Mouse (Mus musculus): Measurements from ENCODE around the gene Negr1.

The Negr1 gene

DNA sequence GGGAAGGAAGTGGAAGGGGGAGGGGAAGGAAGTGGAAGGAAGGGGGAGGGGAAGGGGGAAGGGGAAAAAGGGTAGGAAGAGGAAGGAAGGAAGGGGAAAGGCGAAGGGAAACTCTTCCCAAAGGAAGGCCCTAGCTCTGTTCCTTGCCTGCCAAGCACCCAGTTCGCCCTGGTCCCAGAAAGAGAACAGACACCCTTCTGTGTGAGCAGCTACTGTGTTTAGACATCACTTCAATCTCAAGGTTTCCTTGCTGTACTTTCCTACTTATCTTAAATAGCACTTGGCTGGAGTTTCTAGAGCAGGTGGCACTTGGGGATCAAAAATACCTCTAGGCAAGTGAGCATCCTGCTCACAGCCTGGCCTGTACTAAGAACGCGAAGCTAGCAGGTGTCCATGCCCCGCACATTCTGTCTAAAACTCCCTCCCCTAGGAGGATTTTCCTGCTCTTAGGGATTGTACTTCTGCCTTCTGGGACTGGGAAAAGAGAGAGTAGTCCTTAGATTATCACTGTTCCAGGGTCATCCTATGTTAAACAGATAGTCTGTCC is 128.5 kb downstream of the Negr1 start:
- no peak for DNase-seq (ENCODE audit: low spot score)

DNA sequence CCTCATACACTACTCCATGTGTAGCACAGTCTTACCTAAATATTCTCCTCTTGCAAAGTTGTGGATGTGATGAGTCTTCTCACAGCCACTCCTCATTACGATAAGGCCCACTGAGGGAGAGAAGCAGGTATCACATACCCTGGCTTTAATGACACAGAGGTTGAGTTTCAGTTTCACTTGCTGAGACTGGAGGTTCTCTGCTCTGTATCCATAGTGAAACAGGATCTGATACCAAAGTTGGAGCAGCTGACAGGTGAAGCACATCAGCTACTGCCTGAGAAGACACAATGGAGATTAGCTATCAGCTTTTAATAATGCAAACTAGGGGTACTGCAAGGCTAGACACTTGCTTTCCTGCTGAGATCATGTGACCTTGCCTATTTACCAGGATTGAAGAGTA is 137.1 kb downstream of the Negr1 start:
- no peak for DNase-seq (ENCODE audit: low spot score)

DNA sequence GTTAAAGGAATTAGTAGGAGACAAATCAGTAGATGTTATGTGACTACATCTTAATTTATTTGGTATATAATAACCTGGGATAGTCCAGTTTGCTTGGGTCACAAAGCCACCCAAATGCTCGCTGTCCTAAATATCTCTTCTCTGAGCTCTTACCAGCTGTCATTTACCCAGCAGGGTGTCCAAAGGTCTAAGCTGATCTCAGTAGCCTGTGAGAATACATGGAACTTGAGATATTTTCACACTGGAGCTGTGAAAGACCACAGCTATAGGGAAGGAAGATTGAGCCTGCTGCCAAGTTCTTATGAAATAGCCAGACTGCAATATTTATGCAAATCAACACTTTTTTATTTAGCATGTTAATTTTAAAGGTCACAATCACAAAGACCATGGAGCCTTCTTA is 141.6 kb downstream of the Negr1 start:
- DNase-seq (ENCODE audit: low spot score) = no peak

DNA sequence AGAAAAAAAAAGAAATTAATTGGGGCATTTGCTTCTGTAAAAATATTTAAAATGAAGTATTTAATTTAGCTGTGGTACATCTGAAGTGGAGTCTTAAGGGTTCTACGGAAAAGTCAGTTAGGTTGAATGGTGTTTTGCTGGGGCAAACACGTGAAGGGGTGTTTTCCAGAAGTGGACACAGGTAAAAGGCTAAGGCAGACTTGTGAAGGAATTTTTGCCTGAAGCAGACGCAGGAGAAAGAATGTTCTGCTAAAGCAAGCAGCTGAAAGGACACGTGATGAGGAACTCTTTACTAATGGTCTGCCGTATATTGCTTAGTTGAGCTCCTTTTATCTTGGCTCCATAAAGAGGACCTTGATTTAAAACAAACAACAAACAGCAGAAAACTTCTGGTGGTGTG is 148.6 kb downstream of the Negr1 start:
- DNase-seq (ENCODE audit: low spot score) = no peak

DNA sequence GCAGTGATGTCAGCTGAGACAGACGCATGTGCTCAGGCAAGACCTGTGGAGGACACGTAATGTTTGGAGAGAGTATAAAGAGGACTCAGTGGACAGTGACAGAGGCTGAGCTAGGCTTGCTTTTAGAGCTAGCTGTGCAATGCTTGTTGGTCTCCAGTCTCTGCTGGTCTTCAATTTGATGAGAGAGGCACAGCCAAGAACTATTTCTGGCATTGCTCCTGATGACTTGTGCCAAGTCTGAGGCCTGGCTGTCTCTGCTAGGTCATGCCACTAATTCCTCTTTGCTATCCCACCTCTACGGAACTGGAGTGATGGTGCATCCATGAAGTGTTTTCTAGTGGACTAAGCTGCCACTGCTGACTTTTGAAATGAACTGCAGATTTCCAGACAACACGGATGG is 149.1 kb downstream of the Negr1 start:
- DNase-seq (ENCODE audit: low spot score) = no peak

DNA sequence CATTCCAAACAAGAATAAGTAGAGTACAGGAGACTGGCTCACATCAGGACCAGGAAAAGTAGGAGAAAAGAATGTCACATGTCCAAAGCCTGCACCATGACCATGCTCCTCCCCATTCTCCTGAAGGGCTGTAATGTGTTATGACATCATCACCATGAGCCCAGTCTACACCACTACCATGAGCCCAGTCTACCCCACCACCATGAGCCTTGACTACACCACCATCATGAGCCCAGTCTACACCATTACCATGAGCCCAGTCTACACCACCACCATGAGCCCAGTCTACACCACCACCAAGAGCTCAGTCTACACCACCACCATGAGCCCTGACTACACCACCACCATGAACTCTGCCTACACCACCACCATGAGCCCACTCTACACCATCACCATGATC is 174.7 kb downstream of the Negr1 start:
- DNase-seq (ENCODE audit: low spot score) = no peak

DNA sequence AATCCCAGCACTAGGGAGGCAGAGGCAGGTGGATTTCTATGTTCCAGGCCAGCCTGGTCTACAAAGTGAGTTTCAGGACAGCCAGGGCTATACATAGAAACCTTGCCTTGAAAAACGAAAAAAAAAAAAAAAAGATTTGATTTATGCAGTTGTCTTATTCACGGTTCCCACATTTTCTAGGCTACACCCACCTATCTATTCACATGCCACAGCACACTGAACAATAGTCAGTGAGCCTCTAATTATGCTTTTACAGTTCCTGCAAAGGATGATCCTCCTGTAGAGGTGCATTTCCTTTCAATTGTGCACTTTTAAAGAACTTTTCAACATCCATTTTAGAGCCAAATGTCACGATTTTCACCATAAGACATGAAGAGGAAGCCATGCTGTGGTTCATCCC is 177.9 kb downstream of the Negr1 start:
- no peak for DNase-seq (ENCODE audit: low spot score)

DNA sequence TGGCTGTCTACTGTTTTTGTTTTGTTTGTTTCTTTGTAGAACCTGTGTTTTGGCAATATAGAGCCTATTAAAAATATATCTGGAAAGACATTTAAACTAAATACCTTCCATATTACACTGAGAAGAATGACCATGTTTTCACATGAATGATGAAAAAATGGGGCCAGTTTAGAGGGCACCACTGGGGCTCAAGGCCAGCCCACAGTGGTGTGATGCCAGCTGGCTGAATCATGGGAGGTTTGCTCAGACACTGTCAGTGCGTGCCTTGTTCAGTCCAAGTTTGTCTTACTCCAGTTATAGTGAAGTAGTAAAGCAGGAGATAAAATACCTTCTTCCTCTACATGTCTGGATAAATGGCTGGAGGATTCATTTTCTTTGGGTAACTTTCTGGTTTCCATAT is 181.7 kb downstream of the Negr1 start:
- DNase-seq (ENCODE audit: low spot score) = no peak

DNA sequence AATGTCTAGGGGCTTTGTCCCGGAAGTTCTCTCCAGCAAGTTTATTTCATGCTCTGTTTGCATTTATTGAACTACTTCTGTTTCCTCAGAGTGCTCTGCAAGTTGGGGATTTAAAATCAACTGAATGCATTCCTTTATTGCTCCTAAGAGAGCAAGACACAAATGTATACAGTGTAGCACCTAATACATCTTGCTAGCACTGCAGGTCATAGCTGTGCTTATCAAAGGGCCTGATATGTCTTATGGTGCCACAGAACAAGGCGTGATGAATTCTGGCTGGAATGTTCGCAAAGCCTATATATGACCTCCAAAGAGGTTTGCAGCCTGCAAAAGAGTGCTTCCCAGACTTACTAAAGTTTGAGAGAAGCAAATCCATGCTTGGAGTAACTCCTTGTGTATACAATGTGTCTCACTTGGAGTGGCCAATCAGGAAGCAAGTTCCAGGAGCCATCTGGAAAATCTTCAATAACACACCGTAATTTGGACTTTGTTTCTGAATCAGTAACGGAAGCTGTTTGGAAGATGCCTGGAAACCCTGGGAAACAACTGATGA is 183.7 kb downstream of the Negr1 start:
- no peak for DNase-seq (ENCODE audit: low spot score)

DNA sequence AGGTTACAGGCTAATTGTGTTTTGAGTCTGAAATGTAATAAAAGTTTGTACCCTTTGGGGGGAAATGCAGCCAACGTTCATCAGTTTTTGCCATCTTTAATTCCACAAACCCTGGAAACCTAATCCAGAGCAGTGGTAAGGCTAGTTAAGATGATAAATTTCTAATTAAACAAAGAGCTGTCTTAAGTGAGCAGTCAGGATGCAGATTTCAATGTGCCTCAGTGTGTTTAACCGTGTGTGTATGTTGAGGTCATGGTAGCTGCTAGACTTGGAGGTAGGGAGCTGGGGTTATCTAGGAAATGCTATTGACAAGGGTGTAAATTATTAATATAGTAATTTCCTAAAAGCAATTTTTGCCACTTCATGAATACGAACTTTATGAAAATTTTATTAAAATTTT is 185.9 kb downstream of the Negr1 start:
- DNase-seq (ENCODE audit: low spot score) = no peak

DNA sequence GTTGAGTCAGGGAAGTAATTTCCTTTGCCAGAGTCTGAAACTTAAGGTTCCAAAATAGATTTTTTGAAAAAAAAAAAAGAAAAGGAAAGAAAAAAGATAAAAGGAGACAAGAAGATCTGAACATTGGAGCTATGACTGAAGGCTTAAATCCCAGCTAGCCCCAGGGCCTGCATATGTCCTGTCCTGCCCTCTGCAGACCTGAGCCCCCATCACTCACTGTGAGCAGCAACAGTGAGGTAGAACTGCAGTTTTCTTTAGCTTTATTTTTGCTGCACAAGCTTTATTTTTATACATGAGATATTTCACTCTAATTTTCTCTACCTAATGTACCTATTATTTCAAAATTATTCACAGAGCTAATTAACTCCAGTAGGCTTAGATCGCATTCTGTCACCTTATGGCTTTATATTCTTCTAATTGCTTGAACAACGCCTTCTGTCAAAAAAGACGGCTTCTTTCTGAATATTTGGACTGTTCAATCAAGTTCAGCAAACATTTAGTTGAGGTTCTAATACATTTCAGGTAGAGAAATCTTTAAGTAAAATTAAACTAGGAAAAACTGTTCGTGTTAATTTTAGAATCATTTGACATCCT is 192.3 kb downstream of the Negr1 start:
- DNase-seq (ENCODE audit: low spot score) = no peak

DNA sequence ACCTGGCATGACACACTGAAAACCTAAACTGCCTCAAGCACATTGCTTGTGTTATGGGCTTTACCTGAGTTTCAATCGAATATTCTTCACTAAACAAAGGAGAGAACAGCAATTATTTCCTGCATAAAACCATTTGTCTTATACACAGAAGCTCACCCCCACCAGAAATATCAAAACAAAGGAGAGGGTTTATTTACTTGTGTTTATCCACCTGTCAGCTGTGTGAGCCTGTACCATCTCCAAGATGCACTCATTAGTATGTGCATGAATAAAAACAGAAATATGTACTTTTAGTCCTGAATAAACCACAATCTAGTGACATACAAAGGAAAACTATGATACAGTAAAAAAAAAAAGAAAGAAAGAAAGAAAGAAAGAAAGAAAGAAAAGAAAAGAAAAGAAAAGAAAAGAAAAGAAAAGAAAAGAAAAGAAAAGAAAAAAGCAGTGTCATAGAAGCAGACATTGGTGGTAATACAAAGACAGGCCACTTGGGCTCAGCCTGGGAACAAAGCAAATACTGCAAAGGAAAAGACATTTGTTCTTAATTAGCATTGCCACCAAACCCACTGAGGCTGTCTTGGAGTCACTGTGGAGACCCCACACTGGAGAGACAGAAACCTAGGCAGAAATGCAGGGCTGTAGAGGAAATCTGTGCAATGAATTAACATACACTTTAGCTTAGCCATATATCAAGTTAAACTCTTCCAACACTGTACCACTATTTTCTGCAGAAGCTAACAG is 193.4 kb downstream of the Negr1 start:
- DNase-seq (ENCODE audit: low spot score) = peak; percentile 54

DNA sequence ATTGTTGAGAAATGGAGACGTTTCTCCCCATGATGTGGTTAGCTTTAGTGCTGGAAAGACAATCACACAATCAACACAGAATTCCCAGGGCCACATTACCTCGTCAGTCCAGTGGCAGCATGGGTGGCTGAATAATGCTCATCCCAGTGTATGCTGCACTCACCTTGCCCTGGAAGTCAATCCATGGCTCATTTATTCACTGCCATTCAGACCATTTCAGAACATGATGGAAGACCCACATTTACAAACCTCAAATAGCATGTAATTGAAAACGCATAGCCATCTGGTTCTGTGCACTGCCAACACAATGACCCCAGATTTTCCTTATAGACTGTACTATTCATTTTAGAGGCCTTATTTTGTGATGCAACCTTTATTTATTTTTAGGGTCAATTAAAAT is 203.4 kb downstream of the Negr1 start:
- no peak for DNase-seq (ENCODE audit: low spot score)

DNA sequence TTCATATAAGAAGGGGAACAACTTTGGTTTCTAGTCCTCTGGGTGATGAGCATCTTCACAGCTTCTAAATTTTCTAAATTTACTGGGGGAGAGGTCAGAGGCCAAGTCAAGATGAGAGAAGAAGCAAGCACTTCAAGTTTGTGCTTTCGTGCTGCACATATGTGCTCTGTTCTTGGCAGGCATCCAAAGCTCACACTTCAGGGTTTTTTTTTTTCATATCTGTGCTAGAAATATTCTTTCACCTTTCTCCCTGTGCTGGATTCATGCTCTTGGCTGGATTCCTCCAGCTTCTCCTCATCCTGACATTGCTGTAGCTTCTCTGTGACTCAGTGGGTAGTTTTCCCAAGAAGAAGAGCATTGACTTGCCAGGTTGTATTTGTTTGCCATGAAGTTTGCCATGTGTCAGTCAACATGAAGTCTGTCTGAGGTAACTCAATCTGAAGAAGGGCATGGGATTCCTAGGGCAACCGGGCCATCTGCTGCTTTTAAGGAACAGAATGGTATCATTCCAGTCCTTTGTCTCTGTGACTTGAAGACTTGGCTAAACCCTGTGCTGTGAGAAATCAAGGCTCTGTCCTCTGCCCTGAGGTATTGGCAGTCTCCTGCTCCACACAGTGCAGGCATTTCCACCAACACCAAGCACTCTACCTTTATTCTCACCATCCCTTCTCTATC is 204.7 kb downstream of the Negr1 start:
- no peak for DNase-seq (ENCODE audit: low spot score)

DNA sequence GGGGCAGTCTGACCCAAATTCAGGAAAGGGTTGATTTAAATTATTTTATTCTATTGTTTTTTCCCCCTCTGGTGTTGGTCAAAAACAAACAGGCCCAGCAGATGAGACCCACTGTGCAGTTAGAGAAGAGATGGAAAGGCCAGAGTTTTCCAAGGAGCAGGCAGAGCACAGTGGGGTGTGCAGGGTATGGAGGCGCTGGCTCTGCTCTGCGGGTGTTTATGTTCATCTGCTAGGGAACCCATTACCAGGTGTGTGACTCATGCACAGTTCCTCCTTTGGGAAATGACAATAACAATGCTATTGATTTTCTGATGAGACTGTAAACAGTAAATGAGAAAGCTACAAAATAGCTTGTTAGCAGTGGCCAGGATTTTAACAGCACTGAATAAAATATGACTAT is 210.0 kb downstream of the Negr1 start:
- no peak for DNase-seq (ENCODE audit: low spot score)

DNA sequence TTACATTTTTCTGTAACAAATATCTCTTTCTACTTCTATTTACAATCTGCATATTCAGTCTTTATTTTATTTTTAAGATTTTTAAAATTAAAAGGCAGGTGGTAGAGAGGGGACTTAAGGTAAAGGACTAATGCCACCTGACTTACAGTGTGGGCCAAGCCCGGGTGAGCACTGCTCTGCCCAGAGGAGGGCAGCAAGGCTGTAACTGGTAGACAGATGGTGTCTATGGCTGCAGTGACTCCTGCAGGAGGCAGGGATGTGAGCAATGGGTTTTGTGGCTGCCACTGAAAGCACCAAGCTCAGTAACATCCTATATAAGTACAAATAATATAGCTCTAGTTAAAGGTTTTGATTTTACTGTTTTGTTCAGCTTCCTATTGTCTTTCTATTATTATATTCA is 210.5 kb downstream of the Negr1 start:
- DNase-seq (ENCODE audit: low spot score) = no peak

DNA sequence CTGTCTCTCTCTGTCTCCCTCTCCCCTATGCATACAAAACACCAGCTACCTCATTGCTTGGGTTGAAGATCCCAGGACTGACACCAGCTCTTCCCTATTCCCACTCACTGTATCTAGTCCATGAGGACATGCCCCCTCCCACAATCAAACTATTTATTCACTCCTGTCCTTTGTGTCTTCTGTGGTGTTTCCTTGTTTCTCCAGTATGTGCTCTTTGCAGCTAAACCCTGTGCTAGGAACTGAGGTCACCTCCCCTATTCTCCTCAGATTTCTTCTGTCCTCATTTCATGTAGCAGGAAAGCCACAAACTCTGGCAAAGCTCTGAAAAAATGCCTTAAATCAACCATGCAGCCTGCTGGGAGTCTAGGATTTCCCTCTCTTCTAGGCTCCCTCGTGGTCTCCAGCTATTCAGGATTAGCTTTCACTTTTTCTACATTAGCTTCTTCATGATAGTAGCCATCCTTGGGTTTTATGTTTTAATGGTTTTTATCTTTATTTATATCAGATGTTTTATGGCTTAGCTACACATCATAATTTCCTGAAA is 222.8 kb downstream of the Negr1 start:
- DNase-seq (ENCODE audit: low spot score) = no peak

DNA sequence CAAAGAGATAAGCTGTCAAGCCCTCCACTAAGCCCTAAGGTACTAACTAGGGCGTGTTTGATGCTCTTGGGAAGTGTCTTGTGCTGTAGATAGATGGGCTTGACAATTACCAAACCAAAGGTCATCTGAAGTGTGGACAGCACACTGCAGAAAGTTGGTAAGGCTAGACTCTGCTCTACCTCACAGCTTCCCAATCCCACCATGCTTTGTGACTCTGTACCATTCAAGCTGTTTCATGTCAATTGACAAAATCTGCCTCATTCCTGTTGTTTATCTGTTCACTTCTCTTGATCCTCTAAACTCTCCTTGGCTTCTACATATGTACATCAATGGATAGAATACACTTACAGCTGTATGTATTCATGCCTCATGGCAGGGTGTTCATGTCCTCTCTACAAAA is 224.8 kb downstream of the Negr1 start:
- DNase-seq (ENCODE audit: low spot score) = no peak

DNA sequence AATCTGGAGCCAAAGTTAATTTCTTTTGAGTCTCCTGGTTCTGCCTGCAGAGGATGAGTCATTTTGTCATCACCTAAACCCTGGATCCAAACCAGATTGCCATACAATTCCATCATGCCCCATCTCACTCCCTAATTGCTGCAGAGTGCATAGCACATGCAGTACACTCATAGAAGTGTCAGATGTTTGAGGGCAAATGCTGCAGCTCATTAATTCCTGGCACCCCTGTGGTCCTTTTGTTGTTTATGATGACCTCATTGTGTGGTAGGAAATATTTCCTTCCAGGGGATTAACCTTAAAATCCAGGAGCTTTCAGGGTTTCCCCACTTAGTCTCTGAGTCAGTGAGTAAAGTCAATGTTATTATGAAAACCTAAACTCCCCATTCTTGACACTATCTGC is 229.6 kb downstream of the Negr1 start:
- DNase-seq (ENCODE audit: low spot score) = no peak

DNA sequence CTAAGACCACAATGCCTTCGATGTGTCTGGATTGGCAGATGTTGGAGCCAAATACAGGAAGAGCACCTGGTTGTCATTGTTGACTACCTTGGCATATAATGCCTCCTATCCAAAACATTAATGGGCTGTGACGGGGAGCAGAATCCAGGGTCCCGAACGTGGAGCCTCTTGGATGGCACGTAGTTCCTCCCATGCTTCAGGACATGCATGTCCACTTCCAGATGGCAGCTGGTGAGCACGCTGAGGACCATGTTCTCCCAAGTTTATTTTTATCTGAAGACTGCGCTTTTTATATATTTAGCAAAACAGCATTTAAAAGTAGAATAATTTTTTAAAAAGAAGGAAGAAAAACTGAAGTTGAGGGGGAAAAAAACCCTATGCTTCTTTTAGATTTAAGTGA is 231.1 kb downstream of the Negr1 start:
- no peak for DNase-seq (ENCODE audit: low spot score)

DNA sequence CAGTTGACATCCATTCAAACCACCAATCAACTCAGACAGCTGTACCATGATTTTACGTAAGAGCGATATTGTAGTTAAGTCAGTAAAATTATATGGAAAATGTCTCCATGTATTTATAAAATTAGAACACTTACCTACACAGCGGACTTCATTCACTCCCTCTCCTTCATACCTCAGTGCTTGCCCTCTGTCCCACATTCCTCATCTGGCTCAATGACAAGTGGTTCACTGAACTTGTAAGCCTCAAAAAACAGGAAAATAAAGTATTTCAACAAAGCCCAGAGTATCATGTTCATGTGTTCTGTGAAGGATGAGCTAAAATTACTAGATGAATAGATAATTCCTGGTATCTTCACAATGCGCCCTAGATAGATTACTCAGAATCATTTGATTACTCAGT is 232.5 kb downstream of the Negr1 start:
- DNase-seq (ENCODE audit: low spot score) = no peak

DNA sequence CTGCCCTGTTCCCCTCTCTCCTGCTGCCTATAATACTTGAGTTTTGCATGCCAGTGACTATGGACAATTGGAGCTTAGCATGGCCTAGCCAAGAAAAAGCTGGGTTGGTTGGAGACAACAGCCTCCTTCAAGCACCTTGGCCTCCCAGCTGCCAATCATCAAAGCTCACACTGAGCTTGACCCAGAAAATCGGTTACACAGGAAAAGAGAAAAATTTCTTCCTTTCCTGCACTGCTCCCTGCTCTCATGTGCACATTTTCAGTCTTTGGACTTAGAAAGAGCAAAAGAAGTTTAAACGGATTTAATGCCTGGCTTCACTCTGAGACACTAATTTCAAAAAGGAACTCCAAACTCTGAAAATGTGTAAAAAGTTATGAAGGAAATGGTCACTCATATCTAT is 233.0 kb downstream of the Negr1 start:
- peak; percentile 18 for DNase-seq (ENCODE audit: low spot score)
